Mouse (Mus musculus) G1E-ER4 (cell line): ENCODE measurements around the gene 3100002H09Rik. TPM values are rescaled to one million over a fixed set of nuclear protein-coding genes. Genes with fewer than 3 reads are reported as not detected.

Source experiments
- GATA1 ChIP-seq: IDR thresholded peaks from one replicate; pipeline ENCODE4 v1.8.0; 2012; ENCODE audit warnings: low read length, inconsistent platforms
- polyA plus RNA-seq: library from polyadenylated mRNA; stranded (reverse); fragments of >175 nt; gene quantifications from 2 replicates; pipeline ENCODE4 v1.2.3, GENCODE M21; 2012

3100002H09Rik gene
- polyA plus RNA-seq, result not detected in 2 replicates

DNA sequence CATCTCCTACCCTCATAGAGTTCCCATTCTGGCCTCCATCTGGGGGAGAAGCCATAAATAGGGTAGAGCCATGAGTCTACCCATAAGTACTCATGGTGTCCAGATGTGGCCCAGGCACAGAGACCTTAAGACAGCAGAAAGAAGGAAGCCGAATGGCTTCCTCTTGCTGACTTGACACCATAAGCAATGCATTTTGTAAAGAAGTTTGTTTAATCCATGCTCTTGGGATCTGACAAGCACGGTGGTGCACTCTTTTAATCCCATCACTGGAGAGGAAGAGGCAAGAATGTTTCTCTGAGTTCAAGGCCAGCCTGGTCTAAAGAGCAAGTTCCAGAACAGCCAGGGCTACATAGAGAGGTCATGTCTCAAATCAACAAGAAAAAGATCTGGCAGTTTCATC is at the start of gene 3100002H09Rik:
3100002H09Rik (minus strand) TSS at position 101 of the 400 bp plus-strand sequence.
- no peak for TF ChIP-seq GATA1

DNA sequence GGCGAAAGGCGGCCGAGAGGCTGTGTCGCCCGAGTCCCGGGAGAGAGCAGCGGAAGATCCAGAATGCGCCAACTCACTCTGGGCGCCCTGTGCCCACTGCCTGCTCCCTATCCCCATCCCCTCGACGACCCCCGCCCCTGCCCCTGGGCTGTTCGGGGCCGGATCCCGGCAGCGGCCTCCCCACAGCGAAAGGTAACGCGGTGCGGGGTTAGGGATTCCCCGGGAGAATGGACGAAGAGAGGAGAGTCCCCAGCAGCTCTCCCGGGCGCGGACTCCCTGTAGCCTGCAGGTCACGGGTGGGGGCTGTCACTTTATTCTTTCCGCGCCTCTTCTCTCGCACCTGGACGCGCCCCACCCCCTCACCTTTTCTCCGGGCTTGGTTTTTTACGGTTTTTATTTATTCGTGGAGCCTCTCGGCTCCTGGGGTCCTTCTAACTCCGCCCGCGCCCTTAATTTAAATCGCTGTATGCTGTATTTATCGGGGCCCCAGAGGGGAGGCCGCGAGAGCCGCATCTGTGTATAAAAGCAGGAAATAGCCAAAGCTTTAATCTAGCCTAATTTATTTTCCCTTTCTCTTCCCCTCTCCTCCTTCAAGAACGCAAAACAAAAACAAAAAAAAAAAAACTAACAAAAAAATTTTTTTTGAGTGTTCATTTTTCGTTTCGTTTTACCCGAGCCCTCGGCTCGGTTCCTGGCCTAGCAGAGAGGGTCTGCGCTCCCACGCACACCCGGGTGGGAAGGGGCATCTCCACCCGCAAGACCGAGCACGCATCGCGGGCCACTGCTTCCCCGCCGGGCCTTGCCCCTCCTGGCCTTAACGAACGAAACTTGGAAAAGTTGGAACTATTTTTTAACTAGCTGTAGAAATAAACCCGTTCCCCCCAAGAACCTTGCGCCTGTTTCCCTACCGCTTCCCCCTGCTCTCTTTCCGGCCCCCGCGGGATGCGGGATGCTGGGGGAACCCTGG is 48.9 kb upstream of the 3100002H09Rik start:
- no peak for TF ChIP-seq GATA1

DNA sequence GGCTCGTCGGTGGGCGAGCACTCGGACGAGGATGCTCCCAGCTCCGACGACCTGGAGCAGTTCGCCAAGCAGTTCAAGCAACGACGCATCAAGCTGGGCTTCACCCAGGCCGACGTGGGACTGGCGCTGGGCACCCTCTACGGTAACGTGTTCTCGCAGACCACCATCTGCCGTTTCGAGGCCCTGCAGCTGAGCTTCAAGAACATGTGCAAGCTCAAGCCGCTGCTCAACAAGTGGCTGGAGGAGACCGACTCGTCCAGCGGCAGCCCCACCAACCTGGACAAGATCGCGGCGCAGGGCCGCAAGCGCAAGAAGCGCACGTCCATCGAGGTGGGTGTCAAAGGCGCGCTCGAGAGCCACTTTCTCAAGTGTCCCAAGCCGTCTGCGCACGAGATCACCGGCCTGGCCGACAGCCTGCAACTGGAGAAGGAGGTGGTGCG is 47.8 kb upstream of the 3100002H09Rik start:
- no peak for TF ChIP-seq GATA1

DNA sequence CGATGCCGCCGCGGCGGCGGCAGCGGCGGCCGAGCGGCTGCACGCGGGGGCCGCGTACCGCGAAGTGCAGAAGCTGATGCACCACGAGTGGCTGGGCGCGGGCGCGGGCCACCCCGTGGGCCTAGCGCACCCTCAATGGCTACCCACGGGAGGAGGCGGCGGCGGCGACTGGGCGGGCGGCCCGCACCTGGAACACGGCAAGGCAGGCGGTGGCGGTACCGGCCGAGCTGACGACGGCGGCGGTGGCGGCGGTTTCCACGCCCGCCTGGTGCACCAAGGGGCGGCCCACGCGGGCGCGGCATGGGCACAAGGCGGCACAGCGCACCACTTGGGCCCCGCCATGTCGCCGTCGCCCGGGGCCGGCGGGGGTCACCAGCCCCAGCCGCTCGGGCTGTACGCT is 47.2 kb upstream of the 3100002H09Rik start:
- no peak for TF ChIP-seq GATA1

DNA sequence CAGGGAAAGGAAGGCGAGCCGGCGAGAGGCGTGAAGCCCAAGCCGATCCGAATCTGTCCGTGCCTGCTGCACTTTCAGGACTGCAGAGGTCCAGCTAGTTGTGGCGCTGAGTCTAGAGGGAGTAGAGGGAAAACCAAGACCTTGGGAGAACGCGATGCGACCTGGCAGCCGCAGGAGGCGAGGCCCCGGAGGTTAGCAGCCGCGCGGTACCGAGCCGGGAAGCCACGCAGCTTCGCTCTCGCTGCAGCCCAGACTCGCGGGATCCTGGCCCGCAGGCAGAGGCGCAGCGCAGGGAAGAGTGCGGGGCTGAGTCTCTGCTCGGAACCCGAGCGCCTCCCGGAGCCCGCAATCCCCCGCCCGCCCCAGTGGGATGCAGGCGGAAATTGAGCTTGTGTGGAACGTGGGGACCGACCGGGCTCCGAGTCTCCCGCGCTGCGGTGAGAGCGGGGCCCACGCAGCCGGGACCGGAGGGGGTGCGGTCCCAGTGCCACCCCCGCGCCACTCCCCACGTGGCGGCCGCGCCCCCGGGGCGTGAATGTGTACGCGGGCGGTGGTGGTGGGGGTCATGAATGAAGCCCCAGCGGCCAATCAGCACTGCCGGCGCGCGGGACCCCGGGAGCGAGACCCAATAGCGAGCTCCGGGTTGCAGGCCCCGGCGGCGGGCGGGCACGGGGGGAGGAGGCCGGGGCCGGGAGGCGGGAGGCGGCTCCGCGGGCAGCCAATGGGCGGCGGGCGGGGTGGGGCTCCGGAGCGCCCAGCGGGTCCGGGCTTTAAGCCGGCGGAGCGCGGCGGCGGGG is 46.4 kb upstream of the 3100002H09Rik start:
- no peak for TF ChIP-seq GATA1

DNA sequence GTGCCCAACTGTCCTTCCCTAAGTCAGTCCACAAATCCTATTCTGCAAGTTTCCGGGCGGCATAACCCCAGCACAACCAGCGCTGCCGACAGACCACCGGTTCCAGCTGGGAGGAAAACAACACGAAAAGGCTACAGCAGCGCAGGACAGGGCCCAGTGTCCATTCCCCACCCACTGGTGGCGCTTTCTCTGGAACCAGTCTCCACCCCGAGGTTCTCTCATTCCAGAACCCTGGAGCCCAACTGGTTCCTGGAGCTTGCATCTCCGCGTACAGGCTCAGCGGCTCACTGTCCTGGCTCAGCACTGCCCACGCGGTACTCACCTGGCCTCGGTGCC is 45.9 kb upstream of the 3100002H09Rik start, which contains the start of gene Pou3f1:
Pou3f1 (plus strand) TSS at position 290 of the 336 bp plus-strand sequence.
- TF ChIP-seq GATA1, result no peak

DNA sequence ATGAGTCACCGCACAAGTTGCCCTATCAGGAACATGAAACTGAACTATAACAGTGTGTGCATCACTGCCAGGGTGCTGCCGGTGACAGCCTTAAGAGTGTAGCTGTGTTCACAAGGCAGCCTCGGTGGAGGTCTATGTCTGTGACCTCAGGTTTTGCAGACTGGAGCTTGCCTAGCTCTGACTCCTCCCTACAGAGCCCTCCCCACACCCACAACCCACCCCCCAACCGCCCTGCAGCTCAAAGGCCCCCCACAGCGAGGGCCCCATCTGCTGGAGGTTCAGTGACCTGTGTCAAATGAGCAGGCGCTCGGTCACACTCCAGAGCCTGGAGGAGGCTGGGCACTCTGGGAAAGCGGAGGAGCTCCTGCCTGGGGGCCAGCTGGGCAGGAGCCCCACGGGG is 42.3 kb upstream of the 3100002H09Rik start:
- TF ChIP-seq GATA1, result no peak

DNA sequence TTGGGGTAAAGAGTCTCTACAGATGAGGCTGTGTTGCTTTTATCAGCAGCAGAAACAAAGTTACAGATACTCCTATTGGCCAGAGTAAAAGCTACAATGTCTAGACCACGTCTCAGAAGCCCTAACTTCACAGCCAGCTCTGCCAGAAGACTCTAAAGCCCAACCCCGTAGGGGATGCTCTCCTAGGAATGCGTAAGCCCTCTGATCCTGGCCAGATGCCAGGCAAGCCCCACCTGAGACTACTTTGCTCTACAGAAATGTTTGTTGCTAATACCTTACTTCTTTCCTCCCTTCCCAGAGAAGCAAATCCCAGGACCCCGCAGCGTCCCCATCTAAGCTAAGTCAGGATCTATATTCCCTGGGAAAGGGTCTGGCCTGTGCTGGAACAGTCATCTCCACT is 37.3 kb upstream of the 3100002H09Rik start:
- no peak for TF ChIP-seq GATA1

DNA sequence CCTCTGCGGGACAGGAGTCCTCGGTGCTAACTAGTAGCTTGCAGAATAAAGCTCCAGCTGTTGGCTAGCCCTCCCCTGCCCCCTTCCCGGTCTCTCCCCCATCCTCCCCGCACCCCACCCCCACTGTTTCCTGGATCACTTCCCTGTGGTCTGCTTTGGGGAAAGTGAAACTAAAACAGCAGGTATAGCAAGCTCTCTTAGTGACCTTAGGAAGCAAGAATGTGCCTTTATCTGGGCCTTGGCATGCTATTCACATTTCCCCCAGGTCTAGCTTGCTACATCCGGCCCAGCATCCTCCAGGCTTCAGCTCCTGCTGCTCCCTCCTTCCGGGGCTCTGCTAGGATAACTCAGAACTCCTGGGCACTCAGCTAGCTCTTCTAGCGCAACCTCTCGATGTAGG is 36.0 kb upstream of the 3100002H09Rik start:
- TF ChIP-seq GATA1, result no peak

DNA sequence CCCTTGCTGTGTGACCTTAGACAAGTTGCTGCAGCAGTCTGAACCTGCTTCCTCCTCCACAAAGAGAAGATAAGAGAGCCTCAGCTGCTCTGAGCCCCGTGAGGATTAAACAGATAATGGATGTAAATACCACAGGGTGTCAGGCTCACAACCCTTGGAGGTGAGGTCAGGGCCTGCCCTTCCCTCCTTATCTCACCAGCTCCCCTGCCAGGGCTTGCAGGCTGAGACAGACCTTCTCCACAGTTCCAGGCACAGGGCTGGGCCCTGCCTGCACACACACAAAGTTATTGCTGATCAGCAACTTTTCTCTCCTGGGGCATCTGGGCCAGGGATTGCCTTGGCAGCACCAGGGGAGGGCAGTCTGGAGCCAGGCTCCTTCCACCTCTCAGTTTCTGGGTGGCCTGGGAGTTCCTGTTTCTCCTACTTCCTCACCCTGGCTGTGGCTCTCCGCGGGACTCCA is 34.4 kb upstream of the 3100002H09Rik start:
- no peak for TF ChIP-seq GATA1

DNA sequence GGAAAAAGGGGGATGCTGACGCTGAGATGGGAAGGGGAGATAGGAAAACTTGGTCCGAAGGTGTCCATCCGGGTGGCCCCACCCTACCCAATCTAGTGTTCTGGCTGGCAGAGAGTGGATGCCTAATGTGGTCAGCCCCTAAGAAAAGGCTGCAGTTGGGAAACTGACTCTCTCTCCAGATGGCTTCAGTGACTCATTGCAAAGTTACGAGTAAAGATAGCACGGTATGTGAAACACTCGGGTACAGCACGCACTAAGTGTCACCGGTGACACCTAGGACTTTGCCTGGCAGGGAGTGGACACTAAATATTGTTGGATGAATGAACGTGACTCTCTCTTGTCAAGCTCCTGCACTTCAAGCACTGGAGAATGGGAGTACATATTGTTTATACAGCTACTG is 33.3 kb upstream of the 3100002H09Rik start:
- no peak for TF ChIP-seq GATA1

DNA sequence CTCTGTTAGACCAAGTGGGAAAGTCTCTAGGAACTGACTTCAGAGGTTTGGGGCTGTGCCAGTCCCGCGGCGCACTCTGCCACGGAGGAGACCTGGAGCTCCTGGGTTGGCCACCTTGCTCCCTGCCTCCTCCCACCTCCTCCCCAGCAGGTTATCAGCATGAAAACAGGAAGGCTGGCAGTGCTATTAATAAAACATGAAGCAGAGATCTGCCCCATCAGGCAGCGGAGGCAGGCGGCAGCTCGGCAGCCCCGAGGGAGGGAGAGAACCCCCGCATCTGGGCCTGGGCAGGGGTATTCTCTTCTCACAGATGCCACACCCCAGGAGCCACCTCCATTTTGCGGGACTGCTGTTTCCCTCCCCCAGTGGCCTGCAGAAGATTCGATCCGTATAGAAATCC is 29.1 kb upstream of the 3100002H09Rik start:
- no peak for TF ChIP-seq GATA1

DNA sequence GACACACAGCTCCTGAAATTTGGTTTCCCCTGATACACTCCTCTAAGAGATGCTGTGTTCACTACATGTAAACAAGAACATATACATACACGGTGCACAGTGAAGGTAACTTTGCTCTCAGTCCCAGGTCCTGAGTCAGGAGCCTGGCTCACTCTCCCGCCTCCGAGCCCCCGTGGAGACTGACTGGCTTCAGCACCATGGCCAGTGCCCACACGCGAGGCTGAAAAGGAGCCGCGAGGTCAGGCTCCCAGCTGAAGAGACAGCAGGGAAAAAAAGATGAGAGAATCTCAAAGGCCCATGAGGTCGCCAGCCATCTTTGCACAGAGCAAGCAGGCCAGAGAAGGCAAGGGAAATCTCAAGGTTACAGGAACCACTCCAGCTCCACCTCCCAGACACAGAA is 22.7 kb upstream of the 3100002H09Rik start:
- TF ChIP-seq GATA1, result no peak

DNA sequence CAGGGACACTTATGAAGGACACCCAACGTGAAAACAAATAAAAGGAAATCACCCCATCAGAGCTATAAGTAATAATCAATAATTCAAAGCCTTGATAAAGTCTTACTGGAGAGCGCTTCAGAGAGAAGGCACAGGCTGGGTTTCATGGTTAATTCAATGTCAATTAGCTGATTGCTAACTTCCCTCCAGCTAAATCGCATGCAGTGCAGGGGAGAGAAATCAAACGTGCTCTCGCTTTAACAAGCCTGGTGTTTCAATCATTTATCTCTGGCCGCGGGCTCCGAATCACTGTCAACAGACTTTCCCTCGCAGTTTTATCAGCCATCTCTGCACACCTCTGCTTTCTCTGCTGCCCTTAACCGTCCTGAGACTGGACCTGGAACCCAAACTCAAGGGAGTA is 22.3 kb upstream of the 3100002H09Rik start:
- TF ChIP-seq GATA1, result no peak

DNA sequence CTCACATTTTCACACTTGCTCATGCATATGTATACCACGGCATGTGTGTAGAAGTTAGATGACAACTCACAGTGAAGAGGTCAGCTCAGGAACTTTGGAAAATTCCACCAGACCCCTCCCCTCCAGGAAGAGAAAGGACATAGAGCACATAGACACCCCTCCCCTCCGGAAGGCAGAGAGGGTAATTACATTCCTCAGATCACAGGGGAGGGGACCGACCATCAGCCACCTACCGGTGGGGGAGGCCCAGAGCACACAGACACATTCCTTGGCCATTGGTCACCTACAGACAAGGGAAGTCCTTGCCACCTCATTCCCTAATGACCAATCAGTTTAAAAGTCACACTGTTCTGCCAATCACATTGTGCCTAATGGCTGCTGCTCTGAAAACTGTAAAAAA is 20.9 kb upstream of the 3100002H09Rik start:
- TF ChIP-seq GATA1, result no peak

DNA sequence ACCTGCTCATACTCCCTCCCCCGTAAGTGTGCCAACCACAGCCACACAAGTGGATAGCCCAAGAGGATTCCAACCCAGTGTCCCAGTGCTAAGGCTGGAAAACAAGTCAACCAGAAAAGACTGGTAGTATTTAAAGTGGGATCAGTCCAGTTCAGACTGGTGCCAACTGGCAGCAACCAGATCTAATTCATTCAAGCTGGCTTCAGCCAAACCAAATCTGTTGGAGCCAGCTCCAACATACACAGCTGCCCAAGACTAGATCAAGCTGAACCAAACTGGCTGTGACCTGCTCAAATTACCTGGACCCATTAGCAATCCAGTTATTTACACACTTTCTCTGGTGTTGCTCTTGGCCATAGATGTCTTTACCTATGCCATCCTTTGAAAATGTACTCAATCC is 16.2 kb upstream of the 3100002H09Rik start:
- TF ChIP-seq GATA1, result no peak
